ENCODE assay signal across 8 mouse cellular contexts in genomic region chr11:59839459-59840126, GRCm38 (mm10). TPM values are rescaled to one million over a fixed set of nuclear protein-coding genes. Genes with fewer than 3 reads are reported as not detected.
DNase-seq lines count a peak whose midpoint lies in the region; ATAC-seq and TF ChIP-seq lines count a peak whose summit lies in the region.

Cops3 (minus strand) TSS chr11:59839838.

- H3K4me1 ChIP-seq in erythroblast, embryonic 14.5 days (ENCODE audit: control insufficient read depth) = peaks cover 37% of the 10 kb centered on the region
- peaks cover 15% of the 10 kb centered on the region for H3K4me1 ChIP-seq in heart, embryonic 11.5 days (ENCODE audit: control insufficient read depth, insufficient read depth, low read length)
- H3K4me1 ChIP-seq in kidney, embryonic 16.5 days (ENCODE audit: insufficient read depth, low read length) = peaks cover 19% of the 10 kb centered on the region
- peaks cover 7% of the 10 kb centered on the region for H3K4me1 ChIP-seq in liver, adult 2 months (ENCODE audit: control insufficient read depth, insufficient read depth, low read length)

- no peak for TF ChIP-seq CTCF in C2C12 (IDR thresholded peaks at IDR 0.05; ENCODE audit: control insufficient read depth, insufficient read depth, insufficient read length)
- TF ChIP-seq CTCF in brain, embryonic 14.5 days (IDR thresholded peaks at IDR 0.05; ENCODE audit: borderline replicate concordance, extremely low read depth, insufficient read depth, insufficient read length) = no peak
- TF ChIP-seq CTCF in liver, adult 2 months (IDR thresholded peaks at IDR 0.05; ENCODE audit: low read depth, low read length) = no peak

- H3ac ChIP-seq in C2C12 (ENCODE audit: control insufficient read depth, insufficient read length, low read depth) = peak within 1 kb of the TSS; percentile 100
- H3ac ChIP-seq in myocyte (ENCODE audit: control insufficient read depth, insufficient read length) = peak within 1 kb of the TSS; percentile 62

- H3K9ac ChIP-seq in heart, embryonic 11.5 days (ENCODE audit: low read depth, low read length) = peak within 1 kb of the TSS; percentile 97
- H3K9ac ChIP-seq in kidney, embryonic 16.5 days (replicated peaks; ENCODE audit: low read length) = peak within 1 kb of the TSS; percentile 95
- peak within 1 kb of the TSS; percentile 94 for H3K9ac ChIP-seq in liver, adult 2 months (ENCODE audit: low read depth, low read length)

- WGBS in heart, embryonic 11.5 days (ENCODE audit: insufficient replicate concordance) = 2% methylated on average over 43 of the region's 43 CpGs
- under 1% methylated on average over 43 of the region's 43 CpGs for WGBS in kidney, embryonic 16.5 days
- 1% methylated on average over 42 of the region's 43 CpGs for WGBS in liver, adult 2 months

- H3K79me2 ChIP-seq in C2C12 (ENCODE audit: control insufficient read depth, insufficient read depth) (peaks cover 45% of the 10 kb centered on the region), myocyte (ENCODE audit: control insufficient read depth, insufficient read depth) (peaks cover 33% of the 10 kb centered on the region)
- H3K79me2 ChIP-seq in liver, adult 2 months (ENCODE audit: control insufficient read depth, insufficient read depth, low read length) = peaks cover 13% of the 10 kb centered on the region; the same call in 1 of the 2 replicates

- H3K36me3 ChIP-seq in C2C12 (ENCODE audit: control insufficient read depth, insufficient read depth) = peaks cover 41% of the 10 kb centered on the region
- peaks cover 37% of the 10 kb centered on the region for H3K36me3 ChIP-seq in erythroblast, embryonic 14.5 days (ENCODE audit: control insufficient read depth)
- H3K36me3 ChIP-seq in heart, embryonic 11.5 days (ENCODE audit: control insufficient read depth, insufficient read depth, low read length) = peaks cover 5% of the 10 kb centered on the region; the same call in 1 of the 2 replicates
- peaks cover 10% of the 10 kb centered on the region; the same call in 1 of the 2 replicates for H3K36me3 ChIP-seq in kidney, embryonic 16.5 days (ENCODE audit: insufficient read depth, low read length)
- H3K36me3 ChIP-seq in liver, adult 2 months (ENCODE audit: control insufficient read depth, insufficient read depth, low read length) = peaks cover 12% of the 10 kb centered on the region
- H3K36me3 ChIP-seq in myocyte (ENCODE audit: control insufficient read depth, insufficient read depth) = peaks cover 10% of the 10 kb centered on the region
- 0 out of 2 replicates have a peak, but pooled peaks cover 5% of the 10 kb centered on the region for H3K36me3 ChIP-seq in splenic B cell, adult 2 months (ENCODE audit: control insufficient read depth, insufficient read depth, low read length, poor library complexity, severe bottlenecking)

- H3K79me3 ChIP-seq in C2C12 (ENCODE audit: low read depth) = peaks cover 37% of the 10 kb centered on the region

- peak within 1 kb of the TSS; percentile 99 for H3K4me3 ChIP-seq in C2C12 (ENCODE audit: insufficient read depth, poor library complexity, severe bottlenecking)
- H3K4me3 ChIP-seq in erythroblast, embryonic 14.5 days (replicated peaks) = peak within 1 kb of the TSS; percentile 79
- peak within 1 kb of the TSS; percentile 88 for H3K4me3 ChIP-seq in heart, embryonic 11.5 days (ENCODE audit: low read depth, low read length)
- H3K4me3 ChIP-seq in kidney, embryonic 16.5 days (ENCODE audit: low read length) = peak within 1 kb of the TSS; percentile 98
- peak within 1 kb of the TSS; percentile 95 for H3K4me3 ChIP-seq in liver, adult 2 months (ENCODE audit: insufficient read depth, low read depth, low read length)
- peak within 1 kb of the TSS; percentile 90 for H3K4me3 ChIP-seq in myocyte

- peak within 1 kb of the TSS; percentile 78 for H3K4me2 ChIP-seq in heart, embryonic 11.5 days
- peak within 1 kb of the TSS; percentile 75 for H3K4me2 ChIP-seq in kidney, embryonic 16.5 days (replicated peaks; ENCODE audit: low read depth, low read length)
- H3K4me2 ChIP-seq in myocyte (ENCODE audit: low read depth) = peak within 1 kb of the TSS; percentile 100

- H3K27ac ChIP-seq in heart, embryonic 11.5 days (ENCODE audit: low read depth, low read length) = peak within 1 kb of the TSS; percentile 97
- peak within 1 kb of the TSS; percentile 97 for H3K27ac ChIP-seq in kidney, embryonic 16.5 days (ENCODE audit: low read length)
- peak within 1 kb of the TSS; percentile 81 for H3K27ac ChIP-seq in liver, adult 2 months (replicated peaks; ENCODE audit: insufficient read depth, low read depth, low read length)

- peak; percentile 92 for ATAC-seq in heart, embryonic 11.5 days (replicated peaks; ENCODE audit: insufficient number of reproducible peaks, low FRiP score, low TSS enrichment)
- ATAC-seq in kidney, embryonic 16.5 days (ENCODE audit: low FRiP score, low TSS enrichment) = peak; percentile 98

- no peaks in the 10 kb centered on the region for H3K27me3 ChIP-seq in C2C12 (ENCODE audit: control insufficient read depth, insufficient read depth, insufficient read length)
- no peaks in the 10 kb centered on the region for H3K27me3 ChIP-seq in erythroblast, embryonic 14.5 days (ENCODE audit: control insufficient read depth)
- H3K27me3 ChIP-seq in heart, embryonic 11.5 days (ENCODE audit: control insufficient read depth, insufficient read depth, low read length) = no peaks in the 10 kb centered on the region
- H3K27me3 ChIP-seq in kidney, embryonic 16.5 days (ENCODE audit: insufficient read depth, low read length) = no peaks in the 10 kb centered on the region
- H3K27me3 ChIP-seq in liver, adult 2 months (ENCODE audit: control insufficient read depth, insufficient read depth, low read length) = no peaks in the 10 kb centered on the region
- H3K27me3 ChIP-seq in myocyte (ENCODE audit: control insufficient read depth, insufficient read depth, insufficient read length) = no peaks in the 10 kb centered on the region
- H3K27me3 ChIP-seq in splenic B cell, adult 2 months (ENCODE audit: control insufficient read depth, insufficient read depth, low read length, poor library complexity, severe bottlenecking) = no peaks in the 10 kb centered on the region

- TF ChIP-seq POLR2A in brain, embryonic 14.5 days (IDR thresholded peaks at IDR 0.05; ENCODE audit: borderline replicate concordance, extremely low read depth, insufficient read depth, insufficient read length, poor library complexity, severe bottlenecking) = peak; percentile 81; the same call in 1 of the 2 replicates
- TF ChIP-seq POLR2A in liver, adult 2 months (IDR thresholded peaks at IDR 0.05; ENCODE audit: extremely low read depth, insufficient read depth, low read length) = peak; percentile 54; the same call in 1 of the 2 replicates
- TF ChIP-seq POLR2A in myocyte (IDR thresholded peaks at IDR 0.05; ENCODE audit: insufficient read length, low read depth) = peak; percentile 69

- no peaks in the 10 kb centered on the region for H3K9me3 ChIP-seq in erythroblast, embryonic 14.5 days (ENCODE audit: control insufficient read depth, low read length)
- H3K9me3 ChIP-seq in heart, embryonic 11.5 days (replicated peaks; ENCODE audit: control insufficient read depth, low read length) = no peaks in the 10 kb centered on the region
- H3K9me3 ChIP-seq in kidney, embryonic 16.5 days (ENCODE audit: low read length) = no peaks in the 10 kb centered on the region

- peak; percentile 99 for DNase-seq in brain, embryonic 14.5 days (ENCODE audit: low read depth)
- peak; percentile 88 for DNase-seq in liver, adult 2 months (ENCODE audit: extremely low read depth, low read depth, low spot score)
- peak; percentile 98 for DNase-seq in splenic B cell, adult 2 months (ENCODE audit: low read depth, low spot score)

TF ChIP-seq in C2C12, 6 proteins besides CTCF, POLR2A, EP300 and RAD21:
- TF ChIP-seq FOSL1 (IDR thresholded peaks at IDR 0.05; ENCODE audit: insufficient read depth, low read length, poor library complexity, severe bottlenecking) (no peak), USF1 (IDR thresholded peaks at IDR 0.05; ENCODE audit: low read depth) (no peak), MYOG (IDR thresholded peaks at IDR 0.05; ENCODE audit: control insufficient read depth, extremely low read depth, insufficient read length) (no peak)

TF ChIP-seq in myocyte, 11 proteins besides CTCF, POLR2A, EP300 and RAD21:
- TF ChIP-seq REST (IDR thresholded peaks at IDR 0.05; ENCODE audit: insufficient read depth, insufficient read length) (no peak), TCF12 (IDR thresholded peaks at IDR 0.05; ENCODE audit: insufficient read depth, poor library complexity, severe bottlenecking) (no peak), POLR2AphosphoS2 (IDR thresholded peaks at IDR 0.05; ENCODE audit: insufficient read length, low read depth) (peak; percentile 74)
TF ChIP-seq in myocyte: peak in this region for 1.

RNA-seq across cellular contexts. Expression of gene Cops3, which starts in this region (rescaled TPM):
- polyA plus RNA-seq in C2C12 (2012; fragmentation: generic; extraction: Trizol) (69.0 TPM), myocyte (2012; fragmentation: generic; extraction: Trizol) (65.7 TPM)
- polyA plus RNA-seq in brain, embryonic 14.5 days (2012; rRNA removed) = 57.3 and 75.3 TPM in 2 replicates
- 2.9 and 3.4 TPM in 2 replicates for polyA plus RNA-seq in erythroblast, embryonic 14.5 days (2012)
- polyA plus RNA-seq in heart, embryonic 11.5 days (2014; fragmentation: Nextera tagmentation; extraction: Ambion mirVana) = 168 and 181 TPM in 2 replicates
- polyA plus RNA-seq in kidney, embryonic 16.5 days (2015; fragmentation: Nextera tagmentation; extraction: Ambion mirVana) = 215 and 224 TPM in 2 replicates
- 63.4 and 65.4 TPM in 2 replicates for total RNA-seq in liver, adult 2 months (2014; rRNA removed)
- polyA plus RNA-seq in liver, adult 2 months (2012; rRNA removed) = 11.8 and 12.3 TPM in 2 replicates

Comparison
In these comparisons a context has a peak if more than half of its experiments do, and no peak if none do; other contexts are left out.
1. Peak in every context shown above with its lines: DNase-seq, ATAC-seq, H3K4me3 ChIP-seq and H3K27ac ChIP-seq.